Mouse (Mus musculus) liver, embryonic 11.5 days (tissue): ENCODE data around the gene Xpo4. TPM values are rescaled to one million over a fixed set of nuclear protein-coding genes. Genes with fewer than 3 reads are reported as not detected.

Experiments used
- ATAC-seq: fragments of 200-750 bp; cut with Nextera tagmentation; replicated peaks from 2 replicates; pipeline ENCODE4 v1.8.0; 2017; ENCODE audit warnings: moderate number of reproducible peaks, mild to moderate bottlenecking, moderate TSS enrichment, moderate library complexity; ENCODE audit not compliant: low FRiP score
- DNase-seq: peaks from one replicate; pipeline ENCODE4 v3.0.0-alpha.2; 2017; ENCODE audit warnings: low spot score
- H3K27ac ChIP-seq: fragments of 300-500 bp; sonication (generic); 2 replicates; pipeline ENCODE4 v1.5.1; 2014; ENCODE audit warnings: mild to moderate bottlenecking, low read depth, low read length, control low read depth
- H3K27me3 ChIP-seq: fragments of 300-500 bp; sonication (generic); replicated peaks from 2 replicates; pipeline ENCODE4 v1.6.1; 2014; ENCODE audit warnings: low read length, mixed read lengths; ENCODE audit not compliant: control insufficient read depth, insufficient read depth
- H3K36me3 ChIP-seq: fragments of 300-500 bp; sonication (generic); 2 replicates; pipeline ENCODE4 v1.6.1; 2014; ENCODE audit warnings: mild to moderate bottlenecking, low read length, moderate library complexity, mixed read lengths; ENCODE audit not compliant: control insufficient read depth, insufficient read depth
- H3K4me1 ChIP-seq: fragments of 300-500 bp; sonication (generic); replicated peaks from 2 replicates; pipeline ENCODE4 v1.6.1; 2014; ENCODE audit warnings: low read length, mixed read lengths; ENCODE audit not compliant: control insufficient read depth, insufficient read depth
- H3K4me2 ChIP-seq: fragments of 300-500 bp; sonication (generic); 2 replicates; pipeline ENCODE4 v1.6.1; 2014; ENCODE audit warnings: mild to moderate bottlenecking, control low read depth, moderate library complexity
- H3K4me3 ChIP-seq: fragments of 300-500 bp; sonication (generic); 2 replicates; pipeline ENCODE4 v1.5.1; 2014; ENCODE audit warnings: low read depth, low read length, control low read depth
- H3K9ac ChIP-seq: fragments of 300-500 bp; sonication (generic); 2 replicates; pipeline ENCODE4 v1.6.1; 2014; ENCODE audit warnings: low read depth, low read length, control low read depth
- H3K9me3 ChIP-seq: fragments of 300-500 bp; sonication (generic); 2 replicates; pipeline ENCODE4 v1.6.1; 2016; ENCODE audit warnings: low read length, inconsistent platforms, mixed read lengths; ENCODE audit not compliant: control insufficient read depth
- WGBS: fragments of 180-500 bp; shearing (Covaris S2); extraction: QIAGEN DNeasy Blood & Tissue Kit; methylation state at CpG from one replicate; pipeline ENCODE4 v1.1.7; 2014; 5-methylcytosine and 5-hydroxymethylcytosine counted together
- polyA plus RNA-seq: library from polyadenylated mRNA; unstranded; fragments of >200 nt; fragmentation: Nextera tagmentation; extraction: Ambion mirVana; gene quantifications from 2 replicates; pipeline ENCODE4 v1.2.1, GENCODE M21; 2014

Gene Xpo4
- polyA plus RNA-seq, 1 experiment from 2014 or later, result 40.0 TPM

DNA sequence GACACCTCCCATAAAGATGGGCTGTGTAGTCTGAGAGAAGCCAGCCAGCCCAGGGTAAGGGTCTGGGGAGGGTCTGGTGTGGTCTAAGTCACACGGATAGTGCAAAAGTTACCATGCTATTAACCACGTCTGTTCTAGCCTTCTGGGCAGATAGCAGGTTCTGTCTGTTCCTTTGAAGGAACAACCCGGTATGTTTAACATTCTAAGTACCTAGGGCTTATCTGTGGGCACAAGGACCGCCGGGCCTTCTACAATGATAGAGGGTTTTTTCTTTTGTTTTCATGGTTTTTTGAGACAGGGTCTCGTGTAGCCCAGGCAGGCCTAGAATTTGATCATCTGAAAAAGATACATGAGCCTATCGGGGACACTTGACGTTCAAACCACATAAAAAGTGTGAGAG lies 119.1 kb downstream of the Xpo4 start:
- Histone ChIP-seq H3K9me3 (no peaks in the 10 kb centered on the region), H3K27me3 (no peaks in the 10 kb centered on the region), H3K4me2 (peak overlapping the region; percentile 32; the same call in 1 of the 2 replicates), H3K9ac (no peak overlapping the region), H3K36me3 (no peaks in the 10 kb centered on the region), H3K4me1 (peaks cover 8% of the 10 kb centered on the region; the same call in 1 of the 2 replicates), H3K4me3 (no peak overlapping the region), H3K27ac (peak overlapping the region; percentile 46; the same call in 1 of the 2 replicates)
- 55% methylated on average over 8 of the region's 8 CpGs for WGBS
- DNase-seq, result no peak
- ATAC-seq, result no peak

DNA sequence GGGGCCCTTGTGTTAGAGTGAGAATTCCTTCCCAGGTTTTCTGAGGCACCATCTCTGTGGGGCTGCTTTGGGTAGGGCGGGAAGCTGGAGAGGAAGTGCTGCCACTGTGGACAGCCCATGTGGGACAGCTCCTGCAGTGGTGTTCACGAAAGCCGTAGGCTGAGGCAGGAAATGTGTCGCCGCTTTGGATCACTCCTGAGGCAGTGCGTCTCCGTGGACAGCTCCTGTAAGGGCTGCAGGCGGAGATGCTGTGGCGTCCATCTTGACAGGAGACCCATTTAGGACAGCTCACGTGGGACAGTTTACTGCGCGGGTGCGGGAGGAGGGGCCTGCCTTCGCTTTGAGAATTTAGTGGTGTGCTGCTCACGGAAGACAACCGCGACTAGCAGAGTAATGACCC lies 119.7 kb downstream of the Xpo4 start:
- Histone ChIP-seq H3K4me1 (peaks cover 8% of the 10 kb centered on the region; the same call in 1 of the 2 replicates), H3K9ac (no peak overlapping the region), H3K9me3 (no peaks in the 10 kb centered on the region), H3K4me2 (no peak overlapping the region), H3K27me3 (no peaks in the 10 kb centered on the region), H3K36me3 (no peaks in the 10 kb centered on the region), H3K27ac (no peak overlapping the region), H3K4me3 (no peak overlapping the region)
- ATAC-seq (no peak), DNase-seq (no peak)
- WGBS, result 70% methylated on average over 17 of the region's 17 CpGs

DNA sequence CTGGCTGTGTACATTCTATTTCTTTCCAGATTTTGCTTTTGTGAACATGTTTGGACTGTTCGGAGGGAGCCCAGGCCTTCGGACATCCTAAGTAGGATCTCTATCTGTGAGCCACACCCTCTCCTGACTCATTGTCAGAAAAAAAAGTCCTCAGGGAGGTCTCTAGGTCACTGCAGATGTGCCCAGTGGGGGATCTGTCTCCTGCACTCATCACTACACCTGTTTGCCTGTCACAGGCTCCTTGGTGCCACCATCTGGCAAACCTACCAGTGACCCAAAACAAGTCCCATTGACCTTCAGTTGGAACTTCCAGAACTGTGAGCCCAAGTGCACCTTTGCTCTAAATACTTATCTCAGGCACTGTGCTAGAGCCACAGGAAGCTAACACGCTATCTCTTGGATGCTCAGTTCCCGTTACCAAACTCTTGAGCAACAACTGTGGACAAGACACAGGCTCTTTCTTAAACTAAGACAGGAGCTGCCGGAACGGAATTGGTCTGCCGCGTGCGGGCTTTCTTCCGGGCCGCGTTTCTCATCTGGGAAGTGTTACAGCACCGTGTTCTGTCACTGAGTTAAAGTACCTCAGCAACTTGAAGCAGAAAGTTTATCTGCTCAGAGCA lies 121.7 kb downstream of the Xpo4 start:
- Histone ChIP-seq H3K9me3 (no peaks in the 10 kb centered on the region), H3K4me3 (no peak overlapping the region), H3K27ac (no peak overlapping the region), H3K36me3 (no peaks in the 10 kb centered on the region), H3K4me2 (0 out of 2 replicates have a peak overlapping the region, but pooled peaks have one; percentile 13), H3K27me3 (no peaks in the 10 kb centered on the region; the same call in 1 of the 2 replicates), H3K4me1 (peaks cover 8% of the 10 kb centered on the region; the same call in 1 of the 2 replicates), H3K9ac (no peak overlapping the region)
- 55% methylated on average over 13 of the region's 13 CpGs for WGBS
- ATAC-seq (no peak), DNase-seq (no peak)

DNA sequence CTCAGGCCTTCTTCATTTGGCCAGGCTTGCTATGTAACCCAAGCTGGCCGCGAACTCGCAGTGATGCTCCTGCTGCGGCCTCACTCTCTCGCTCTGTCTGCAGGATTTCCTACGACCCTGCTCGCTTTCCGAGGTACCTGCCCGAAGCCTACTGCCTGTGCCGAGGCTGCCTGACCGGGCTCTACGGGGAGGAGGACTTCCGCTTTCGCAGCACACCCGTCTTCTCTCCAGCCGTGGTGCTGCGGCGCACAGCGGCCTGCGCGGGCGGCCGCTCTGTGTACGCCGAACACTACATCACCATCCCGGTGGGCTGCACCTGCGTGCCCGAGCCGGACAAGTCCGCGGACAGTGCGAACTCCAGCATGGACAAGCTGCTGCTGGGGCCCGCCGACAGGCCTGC lies 123.0 kb downstream of the Xpo4 start:
- no peak for ATAC-seq
- H3K4me1 ChIP-seq, result peaks cover 11% of the 10 kb centered on the region
- DNase-seq, result no peak
- H3K4me2 ChIP-seq, result peak overlapping the region; percentile 50
- no peaks in the 10 kb centered on the region for H3K36me3 ChIP-seq
- 53% methylated on average over 34 of the region's 34 CpGs for WGBS
- no peak overlapping the region for H3K9ac ChIP-seq
- H3K4me3 ChIP-seq, result no peak overlapping the region
- H3K9me3 ChIP-seq, result no peaks in the 10 kb centered on the region
- no peak overlapping the region for H3K27ac ChIP-seq
- H3K27me3 ChIP-seq, result no peaks in the 10 kb centered on the region; the same call in 1 of the 2 replicates

DNA sequence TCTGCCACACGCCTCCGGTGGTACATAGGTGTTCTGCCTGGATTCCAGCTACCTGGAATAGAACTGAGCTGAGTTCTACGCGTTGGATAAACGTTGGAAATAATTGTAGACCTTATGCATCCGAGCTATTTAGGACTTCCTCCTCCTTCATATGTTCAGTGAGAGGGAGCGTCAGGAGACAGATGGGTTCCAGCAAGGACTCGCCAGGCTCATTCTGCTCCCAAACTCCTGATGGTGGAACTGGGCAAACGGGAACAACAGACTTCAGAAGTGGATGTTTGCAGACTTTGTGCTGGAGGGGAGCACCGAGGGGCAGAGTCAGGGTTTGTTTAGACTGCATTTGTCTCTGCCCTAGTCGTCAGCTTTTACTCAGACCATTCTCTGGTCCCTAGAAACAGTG lies 124.5 kb downstream of the Xpo4 start:
- DNase-seq (no peak), ATAC-seq (no peak)
- Histone ChIP-seq H3K36me3 (no peaks in the 10 kb centered on the region), H3K9ac (no peak overlapping the region), H3K27ac (no peak overlapping the region), H3K9me3 (no peaks in the 10 kb centered on the region), H3K27me3 (no peaks in the 10 kb centered on the region; the same call in 1 of the 2 replicates), H3K4me1 (peaks cover 9% of the 10 kb centered on the region), H3K4me3 (no peak overlapping the region), H3K4me2 (no peak overlapping the region)
- 78% methylated on average over 11 of the region's 11 CpGs for WGBS

DNA sequence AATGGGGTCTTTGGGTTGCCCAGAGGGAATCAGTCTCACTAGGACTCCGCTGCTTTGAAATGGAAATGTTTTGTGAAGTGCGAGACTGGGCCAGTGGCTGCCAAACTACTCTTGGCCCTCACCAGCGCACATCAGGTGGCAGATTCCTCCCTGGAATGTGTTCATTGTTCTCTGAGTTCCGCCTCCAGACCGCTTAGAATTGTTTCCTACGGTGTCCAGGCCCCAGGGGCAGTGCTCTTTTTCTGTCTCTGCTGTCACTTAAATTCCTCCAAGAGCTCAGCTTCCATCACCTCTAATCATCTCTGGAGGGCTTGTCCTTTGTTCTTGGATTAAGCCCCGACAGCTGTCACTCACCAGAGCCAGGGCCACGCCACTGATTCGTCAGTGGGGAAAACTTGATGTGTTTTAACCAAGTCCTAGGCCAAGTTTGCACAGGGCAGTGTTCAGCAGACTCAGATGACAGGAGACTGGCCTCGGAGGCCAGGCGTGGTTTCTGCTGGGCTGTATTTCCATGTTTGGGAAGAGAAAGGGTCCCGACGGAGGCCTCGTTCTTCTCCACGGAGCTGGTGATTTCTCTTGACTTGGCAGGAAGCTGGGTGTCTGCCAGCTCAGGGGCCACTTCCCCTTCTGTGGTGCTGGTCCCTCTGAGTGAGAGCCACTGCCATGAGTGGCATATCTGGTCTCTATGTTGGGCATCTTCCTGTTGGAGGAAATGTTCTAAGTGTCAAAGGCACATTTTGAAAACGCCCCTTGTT lies 127.8 kb downstream of the Xpo4 start:
- no peak for DNase-seq
- ATAC-seq, result no peak
- Histone ChIP-seq H3K27ac (no peak overlapping the region), H3K27me3 (peaks cover 15% of the 10 kb centered on the region), H3K9me3 (no peaks in the 10 kb centered on the region), H3K4me1 (peaks cover 5% of the 10 kb centered on the region), H3K36me3 (no peaks in the 10 kb centered on the region), H3K4me3 (no peak overlapping the region), H3K4me2 (peak overlapping the region; percentile 33), H3K9ac (peak overlapping the region; percentile 20; the same call in 1 of the 2 replicates)
- 24% methylated on average over 16 of the region's 16 CpGs for WGBS

DNA sequence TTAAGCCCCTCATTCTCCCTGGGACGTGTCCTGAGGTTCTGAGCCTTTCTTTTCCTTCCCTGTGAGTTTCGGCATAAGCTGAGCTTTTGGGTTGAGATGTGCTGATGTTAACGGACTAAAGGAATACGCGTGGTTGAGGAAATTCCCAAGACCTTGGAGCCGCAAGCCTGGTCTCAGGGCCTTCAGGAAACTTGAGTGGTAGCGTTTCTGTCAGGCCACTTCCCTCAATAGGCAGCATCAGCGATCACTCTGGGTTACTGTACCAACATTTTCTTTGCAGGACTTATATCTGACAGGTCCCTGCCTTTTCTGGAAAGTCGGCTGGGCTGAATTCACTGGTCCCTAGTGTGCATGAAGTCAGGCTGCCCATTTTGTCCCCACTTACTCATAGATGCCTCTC lies 128.4 kb downstream of the Xpo4 start:
- no peak overlapping the region for H3K4me3 ChIP-seq
- peaks cover 15% of the 10 kb centered on the region for H3K27me3 ChIP-seq
- no peak for ATAC-seq
- peaks cover 2% of the 10 kb centered on the region for H3K4me1 ChIP-seq
- H3K9me3 ChIP-seq, result no peaks in the 10 kb centered on the region
- DNase-seq, result no peak
- H3K36me3 ChIP-seq, result no peaks in the 10 kb centered on the region
- H3K27ac ChIP-seq, result no peak overlapping the region
- H3K9ac ChIP-seq, result no peak overlapping the region
- WGBS, result 56% methylated on average over 9 of the region's 9 CpGs
- no peak overlapping the region for H3K4me2 ChIP-seq

DNA sequence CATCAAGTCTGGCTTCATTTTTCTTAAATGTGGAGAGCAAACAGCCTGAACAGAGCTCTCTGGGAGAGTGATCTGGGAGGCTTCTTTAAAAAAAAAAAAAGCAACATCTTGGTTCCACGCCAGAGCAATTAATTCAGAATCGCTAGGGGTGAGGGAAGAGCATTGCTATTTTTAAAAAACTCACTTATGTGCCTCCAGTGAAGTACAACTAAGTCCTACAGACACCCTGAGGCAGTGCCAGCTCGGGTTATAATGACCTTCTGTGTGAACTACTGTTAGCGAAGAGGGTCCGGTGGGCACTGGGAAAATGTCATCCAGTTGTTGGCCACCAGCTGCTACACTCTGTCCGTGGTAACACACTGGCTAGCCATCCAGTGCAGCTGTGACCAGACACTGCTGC lies 129.6 kb downstream of the Xpo4 start:
- H3K27me3 ChIP-seq, result peaks cover 15% of the 10 kb centered on the region
- no peaks in the 10 kb centered on the region for H3K9me3 ChIP-seq
- no peaks in the 10 kb centered on the region for H3K36me3 ChIP-seq
- H3K4me1 ChIP-seq, result peaks cover 2% of the 10 kb centered on the region
- 81% methylated on average over 6 of the region's 6 CpGs for WGBS
- DNase-seq (no peak), ATAC-seq (no peak)
- no peak overlapping the region for H3K9ac ChIP-seq
- H3K4me2 ChIP-seq, result no peak overlapping the region
- no peak overlapping the region for H3K4me3 ChIP-seq
- no peak overlapping the region for H3K27ac ChIP-seq

DNA sequence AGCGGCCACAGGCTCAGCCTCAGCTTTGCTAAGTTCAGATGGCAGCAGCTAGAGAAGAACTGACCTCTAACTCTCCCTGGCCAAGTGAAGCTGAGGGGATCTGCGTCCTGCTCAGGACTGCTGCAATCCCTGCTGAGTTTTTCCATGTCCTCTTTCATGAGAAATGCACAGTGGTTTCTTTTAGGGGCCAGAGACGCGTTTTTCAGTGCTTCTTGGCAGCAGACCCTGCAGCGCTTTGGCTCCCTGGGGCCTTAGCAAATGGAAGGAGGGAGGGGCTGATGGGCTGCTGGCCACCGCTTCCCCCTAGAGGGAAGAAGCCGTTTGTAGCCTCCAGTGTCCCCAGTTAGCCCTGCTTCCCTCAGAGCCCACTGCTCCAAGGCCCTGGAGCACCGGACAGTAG lies 130.3 kb downstream of the Xpo4 start:
- Histone ChIP-seq H3K9me3 (no peaks in the 10 kb centered on the region), H3K4me2 (no peak overlapping the region), H3K36me3 (no peaks in the 10 kb centered on the region), H3K27ac (no peak overlapping the region), H3K9ac (no peak overlapping the region), H3K27me3 (peaks cover 15% of the 10 kb centered on the region), H3K4me3 (no peak overlapping the region), H3K4me1 (peaks cover 2% of the 10 kb centered on the region)
- DNase-seq (no peak), ATAC-seq (no peak)
- 25% methylated on average over 8 of the region's 8 CpGs for WGBS
